22 mouse cellular contexts compared by ENCODE assay signal in the genomic region with DNA sequence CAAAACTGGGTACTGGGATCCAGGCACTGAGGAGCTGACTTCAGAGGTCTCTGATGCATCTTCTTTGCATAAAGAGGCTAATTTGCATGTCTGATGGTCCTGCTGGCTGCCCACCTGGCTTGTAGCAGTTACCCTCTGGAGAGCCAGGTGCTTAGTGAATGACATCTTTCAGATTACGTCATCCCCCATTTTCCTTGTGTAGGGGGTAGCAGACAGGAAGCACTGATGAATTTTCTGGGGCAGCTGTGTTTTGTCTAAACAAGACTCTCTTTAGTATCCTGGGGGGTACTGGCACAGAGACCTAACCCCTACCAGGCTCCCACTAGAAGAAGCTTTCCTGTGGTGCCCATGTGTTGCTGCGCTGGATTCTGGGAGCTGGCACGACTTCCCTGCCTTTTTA.
DNase-seq lines count a peak whose midpoint lies in the region; ATAC-seq and TF ChIP-seq lines count a peak whose summit lies in the region.
"Had no signal": no experiment of that assay in that cellular context is flagged by ENCODE, and none has a peak within 500 bp of the region (broad histone marks: within the 10 kb centered on the region; RNA-seq: fewer than 3 reads in every experiment).

No protein-coding gene starts in this region.

- 48% methylated on average over 3 of the region's 3 CpGs for WGBS in forebrain, embryonic 14.5 days
- 71% methylated on average over 3 of the region's 3 CpGs for WGBS in forebrain, embryonic 12.5 days
- 56% methylated on average over 3 of the region's 3 CpGs for WGBS in lung, embryonic 14.5 days

- peak; percentile 45 for DNase-seq in forebrain, embryonic 14.5 days (ENCODE audit: low spot score)
- DNase-seq in lung, embryonic 14.5 days = peak; percentile 30
- DNase-seq in lung, postnatal 10 days = no peak
- peak; percentile 36 for DNase-seq in brain, adult 2 months (ENCODE audit: low read depth, low spot score)
- DNase-seq in thymus, postnatal 14 days = peak; percentile 42
- no peak for DNase-seq in ovary, adult 18-20 months (ENCODE audit: low spot score)
- DNase-seq in layer of hippocampus, adult 9-11 months = no peak
- DNase-seq: B cell, adult 2 months; cerebellum, postnatal 25 days; embryo, embryonic 11 days; gastrocnemius, postnatal 36 days; kidney, adult 9 months; kidney, postnatal 4 days; midbrain, embryonic 14.5 days; retina, postnatal 1 day; right cerebral cortex, postnatal 4 days had no signal

- no peak overlapping the region for H3K9ac ChIP-seq in forebrain, embryonic 14.5 days (ENCODE audit: low read length)
- no peak overlapping the region for H3K9ac ChIP-seq in forebrain, embryonic 12.5 days
- H3K9ac ChIP-seq in lung, embryonic 14.5 days = no peak overlapping the region
- H3K9ac ChIP-seq: embryonic facial prominence, embryonic 15.5 days; hindbrain, embryonic 12.5 days; limb, embryonic 15.5 days; liver, embryonic 15.5 days had no signal

- peaks cover 9% of the 10 kb centered on the region for H3K4me1 ChIP-seq in forebrain, embryonic 14.5 days (ENCODE audit: control insufficient read depth, insufficient read depth, low read length)
- peaks cover 18% of the 10 kb centered on the region for H3K4me1 ChIP-seq in forebrain, embryonic 12.5 days
- H3K4me1 ChIP-seq in lung, embryonic 14.5 days (ENCODE audit: insufficient read depth) = peaks cover 5% of the 10 kb centered on the region

- peak; percentile 10; the same call in 1 of the 2 replicates for ATAC-seq in forebrain, embryonic 14.5 days
- no peak for ATAC-seq in forebrain, embryonic 12.5 days (ENCODE audit: low FRiP score)
- no peak for ATAC-seq in lung, embryonic 14.5 days (ENCODE audit: insufficient read depth)
- ATAC-seq: lung, postnatal 0 days had no signal

- no peak overlapping the region for H3K4me2 ChIP-seq in forebrain, embryonic 14.5 days (ENCODE audit: low read length)
- H3K4me2 ChIP-seq in forebrain, embryonic 12.5 days = no peak overlapping the region
- no peak overlapping the region for H3K4me2 ChIP-seq in lung, embryonic 14.5 days
- H3K4me2 ChIP-seq: embryonic facial prominence, embryonic 15.5 days; hindbrain, embryonic 12.5 days; limb, embryonic 15.5 days; liver, embryonic 15.5 days had no signal

- H3K4me3 ChIP-seq in forebrain, embryonic 14.5 days (ENCODE audit: low read depth, low read length) = no peak overlapping the region
- no peak overlapping the region for H3K4me3 ChIP-seq in forebrain, embryonic 12.5 days (replicated peaks)
- no peak overlapping the region for H3K4me3 ChIP-seq in lung, embryonic 14.5 days (ENCODE audit: low read depth, low read length)
- H3K4me3 ChIP-seq: embryonic facial prominence, embryonic 15.5 days; hindbrain, embryonic 12.5 days; limb, embryonic 15.5 days; liver, embryonic 15.5 days had no signal

- H3K27ac ChIP-seq in forebrain, embryonic 14.5 days (ENCODE audit: low read depth, low read length) = no peak overlapping the region
- H3K27ac ChIP-seq in forebrain, embryonic 12.5 days = no peak overlapping the region
- no peak overlapping the region for H3K27ac ChIP-seq in lung, embryonic 14.5 days (ENCODE audit: low read depth)
- H3K27ac ChIP-seq: embryonic facial prominence, embryonic 15.5 days; hindbrain, embryonic 12.5 days; limb, embryonic 15.5 days; liver, embryonic 15.5 days had no signal

- no peaks in the 10 kb centered on the region for H3K9me3 ChIP-seq in forebrain, embryonic 14.5 days (replicated peaks; ENCODE audit: control insufficient read depth, low read length)
- no peaks in the 10 kb centered on the region for H3K9me3 ChIP-seq in forebrain, embryonic 12.5 days
- H3K9me3 ChIP-seq in lung, embryonic 14.5 days (ENCODE audit: low read depth, low read length) = no peaks in the 10 kb centered on the region
- H3K9me3 ChIP-seq: embryonic facial prominence, embryonic 15.5 days; limb, embryonic 15.5 days; liver, embryonic 15.5 days had no signal

- TF ChIP-seq CTCF in lung, embryonic 14.5 days (IDR thresholded peaks at IDR 0.05; ENCODE audit: low read depth) = no peak

- H3K27me3 ChIP-seq in forebrain, embryonic 14.5 days (replicated peaks; ENCODE audit: control insufficient read depth, insufficient read depth, low read length) = no peaks in the 10 kb centered on the region
- H3K27me3 ChIP-seq in forebrain, embryonic 12.5 days = no peaks in the 10 kb centered on the region
- H3K27me3 ChIP-seq in lung, embryonic 14.5 days (ENCODE audit: insufficient read depth, low read length) = no peaks in the 10 kb centered on the region
- H3K27me3 ChIP-seq: embryonic facial prominence, embryonic 15.5 days; hindbrain, embryonic 12.5 days; limb, embryonic 15.5 days; liver, embryonic 15.5 days had no signal

- no peaks in the 10 kb centered on the region for H3K36me3 ChIP-seq in forebrain, embryonic 14.5 days (ENCODE audit: control insufficient read depth, insufficient read depth, low read length)
- no peaks in the 10 kb centered on the region for H3K36me3 ChIP-seq in forebrain, embryonic 12.5 days (replicated peaks)
- H3K36me3 ChIP-seq in lung, embryonic 14.5 days (ENCODE audit: insufficient read depth) = no peaks in the 10 kb centered on the region
- H3K36me3 ChIP-seq: embryonic facial prominence, embryonic 15.5 days; hindbrain, embryonic 12.5 days; limb, embryonic 15.5 days; liver, embryonic 15.5 days had no signal

Comparison
In these comparisons a context has a peak if more than half of its experiments do, and no peak if none do; other contexts are left out.
1. DNase-seq: peak in forebrain, embryonic 14.5 days (single experiment), lung, embryonic 14.5 days (single experiment), brain, adult 2 months (single experiment) and thymus, postnatal 14 days (single experiment); none in lung, postnatal 10 days (single experiment), ovary, adult 18-20 months (single experiment) and layer of hippocampus, adult 9-11 months (single experiment).